Mouse (Mus musculus) heart, postnatal 0 days (tissue): ENCODE measurements around the gene Prrt4.

ENCODE experiments used
- CTCF ChIP-seq: IDR thresholded peaks from 2 replicates; pipeline ENCODE4 v1.5.1; 2016; ENCODE audit warnings: antibody characterized with exemption, control low read depth, low read depth
- EP300 ChIP-seq: IDR thresholded peaks from 2 replicates; pipeline ENCODE4 v1.6.1; 2016; ENCODE audit warnings: antibody characterized with exemption, low read depth

DNA sequence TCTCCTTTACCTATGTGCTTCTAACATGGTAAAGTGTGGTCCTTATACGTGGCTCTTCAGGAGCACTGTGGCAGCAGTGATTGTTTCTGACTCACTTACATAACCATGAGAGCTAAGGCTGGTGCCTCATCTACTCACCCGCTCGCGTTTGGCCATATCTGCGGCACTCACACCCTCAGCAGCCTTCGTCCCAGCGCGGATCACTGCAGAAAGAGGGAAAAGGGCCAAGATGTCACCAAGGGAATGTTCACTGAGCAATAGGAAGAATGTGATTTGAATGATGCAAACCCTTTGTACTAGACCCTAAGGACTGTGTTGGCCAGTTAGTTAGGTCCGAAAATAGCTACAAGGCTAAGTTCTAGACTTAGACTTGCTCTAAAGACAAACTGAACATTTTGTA, 41.9 kb downstream of the Prrt4 start:
- TF ChIP-seq CTCF (no peak), EP300 (no peak)
